Mouse (Mus musculus): ENCODE results near the gene Zbtb16. TPM values are rescaled to one million over a fixed set of nuclear protein-coding genes. Genes with fewer than 3 reads are reported as not detected.

Gene Zbtb16
- polyA plus RNA-seq, 1 experiment from 2014 or later = 5.3 TPM

GRCm38 (mm10) chr9:48613221-48613620 is 222.8 kb downstream of the Zbtb16 start:
- no peaks in the 10 kb centered on the region for H3K36me3 ChIP-seq (replicated peaks; ENCODE audit: control insufficient read depth, insufficient read depth)
- H3K4me1 ChIP-seq (replicated peaks; ENCODE audit: control insufficient read depth, insufficient read depth, low read length) = no peaks in the 10 kb centered on the region
- DNase-seq (ENCODE audit: low spot score) (no peak), ATAC-seq (ENCODE audit: low FRiP score) (no peak)
- no peak overlapping the region for H3K27ac ChIP-seq
- WGBS = 90% methylated on average over 4 of the region's 4 CpGs
- H3K4me3 ChIP-seq (replicated peaks; ENCODE audit: low read length) = no peak overlapping the region
- H3K9ac ChIP-seq = no peak overlapping the region
- no peak overlapping the region for H3K4me2 ChIP-seq (replicated peaks)
- H3K27me3 ChIP-seq (ENCODE audit: control insufficient read depth, insufficient read depth, low read length) = no peaks in the 10 kb centered on the region
- no peaks in the 10 kb centered on the region for H3K9me3 ChIP-seq (ENCODE audit: control insufficient read depth, low read length)

- H3K4me2 ChIP-seq (replicated peaks) = no peak overlapping the region
- no peaks in the 10 kb centered on the region for H3K27me3 ChIP-seq (ENCODE audit: control insufficient read depth, insufficient read depth, low read length)
- no peak overlapping the region for H3K9ac ChIP-seq
- ATAC-seq (ENCODE audit: low FRiP score) (no peak), DNase-seq (ENCODE audit: low spot score) (no peak)
- H3K4me1 ChIP-seq (replicated peaks; ENCODE audit: control insufficient read depth, insufficient read depth, low read length) = no peaks in the 10 kb centered on the region
- H3K36me3 ChIP-seq (replicated peaks; ENCODE audit: control insufficient read depth, insufficient read depth) = no peaks in the 10 kb centered on the region
- 92% methylated on average over 5 of the region's 5 CpGs for WGBS
- H3K4me3 ChIP-seq (replicated peaks; ENCODE audit: low read length) = no peak overlapping the region
- H3K27ac ChIP-seq = no peak overlapping the region
- no peaks in the 10 kb centered on the region for H3K9me3 ChIP-seq (ENCODE audit: control insufficient read depth, low read length)
These were observed 223.5 kb downstream of the Zbtb16 start for GRCm38 (mm10) chr9:48612542-48612941.

- ATAC-seq (ENCODE audit: low FRiP score) (no peak), DNase-seq (ENCODE audit: low spot score) (no peak)
- H3K9me3 ChIP-seq (ENCODE audit: control insufficient read depth, low read length) = no peaks in the 10 kb centered on the region
- no peaks in the 10 kb centered on the region for H3K4me1 ChIP-seq (replicated peaks; ENCODE audit: control insufficient read depth, insufficient read depth, low read length)
- H3K4me3 ChIP-seq (replicated peaks; ENCODE audit: low read length) = no peak overlapping the region
- no peaks in the 10 kb centered on the region for H3K36me3 ChIP-seq (replicated peaks; ENCODE audit: control insufficient read depth, insufficient read depth)
- WGBS = 46% methylated on average over 1 of the region's 1 CpGs
- no peak overlapping the region for H3K27ac ChIP-seq
- H3K4me2 ChIP-seq (replicated peaks) = no peak overlapping the region
- no peak overlapping the region for H3K9ac ChIP-seq
- no peaks in the 10 kb centered on the region for H3K27me3 ChIP-seq (ENCODE audit: control insufficient read depth, insufficient read depth, low read length)
These were observed 225.0 kb downstream of the Zbtb16 start for GRCm38 (mm10) chr9:48611032-48611431.

- DNase-seq (ENCODE audit: low spot score) = no peak
These were observed 226.3 kb downstream of the Zbtb16 start for GRCm38 (mm10) chr9:48609734-48610133.

GRCm38 (mm10) chr9:48607417-48607816 is 228.6 kb downstream of the Zbtb16 start:
- no peak for DNase-seq (ENCODE audit: low spot score)

More at GRCm38 (mm10) chr9:48609734-48610133, 226.3 kb downstream of the Zbtb16 start:
- ATAC-seq (ENCODE audit: low FRiP score) = no peak
- Histone ChIP-seq H3K27ac (no peak overlapping the region), H3K4me2 (replicated peaks) (no peak overlapping the region), H3K4me1 (replicated peaks; ENCODE audit: control insufficient read depth, insufficient read depth, low read length) (no peaks in the 10 kb centered on the region), H3K36me3 (replicated peaks; ENCODE audit: control insufficient read depth, insufficient read depth) (no peaks in the 10 kb centered on the region), H3K4me3 (replicated peaks; ENCODE audit: low read length) (no peak overlapping the region), H3K27me3 (ENCODE audit: control insufficient read depth, insufficient read depth, low read length) (no peaks in the 10 kb centered on the region), H3K9me3 (ENCODE audit: control insufficient read depth, low read length) (no peaks in the 10 kb centered on the region), H3K9ac (no peak overlapping the region)
- WGBS = 73% methylated on average over 4 of the region's 4 CpGs

GRCm38 (mm10) chr9:48606171-48606570 is 229.9 kb downstream of the Zbtb16 start:
- no peak for ATAC-seq (ENCODE audit: low FRiP score)

More at GRCm38 (mm10) chr9:48607417-48607816, 228.6 kb downstream of the Zbtb16 start:
- no peak for ATAC-seq (ENCODE audit: low FRiP score)
- Histone ChIP-seq H3K36me3 (replicated peaks; ENCODE audit: control insufficient read depth, insufficient read depth) (no peaks in the 10 kb centered on the region), H3K9me3 (ENCODE audit: control insufficient read depth, low read length) (no peaks in the 10 kb centered on the region), H3K27me3 (ENCODE audit: control insufficient read depth, insufficient read depth, low read length) (no peaks in the 10 kb centered on the region), H3K4me3 (replicated peaks; ENCODE audit: low read length) (no peak overlapping the region), H3K4me2 (replicated peaks) (no peak overlapping the region), H3K4me1 (replicated peaks; ENCODE audit: control insufficient read depth, insufficient read depth, low read length) (no peaks in the 10 kb centered on the region), H3K9ac (no peak overlapping the region), H3K27ac (no peak overlapping the region)
- WGBS = 33% methylated on average over 7 of the region's 7 CpGs

GRCm38 (mm10) chr9:48605697-48606096 is 230.3 kb downstream of the Zbtb16 start:
- Histone ChIP-seq H3K9ac (no peak overlapping the region), H3K9me3 (ENCODE audit: control insufficient read depth, low read length) (no peaks in the 10 kb centered on the region), H3K27me3 (ENCODE audit: control insufficient read depth, insufficient read depth, low read length) (no peaks in the 10 kb centered on the region), H3K27ac (no peak overlapping the region), H3K4me1 (replicated peaks; ENCODE audit: control insufficient read depth, insufficient read depth, low read length) (no peaks in the 10 kb centered on the region), H3K4me2 (replicated peaks) (no peak overlapping the region), H3K4me3 (replicated peaks; ENCODE audit: low read length) (no peak overlapping the region), H3K36me3 (replicated peaks; ENCODE audit: control insufficient read depth, insufficient read depth) (no peaks in the 10 kb centered on the region)
- WGBS = 98% methylated on average over 5 of the region's 5 CpGs
- DNase-seq (ENCODE audit: low spot score) = no peak
- no peak for ATAC-seq (ENCODE audit: low FRiP score)

More at GRCm38 (mm10) chr9:48606171-48606570, 229.9 kb downstream of the Zbtb16 start:
- Histone ChIP-seq H3K9ac (no peak overlapping the region), H3K4me1 (replicated peaks; ENCODE audit: control insufficient read depth, insufficient read depth, low read length) (no peaks in the 10 kb centered on the region), H3K9me3 (ENCODE audit: control insufficient read depth, low read length) (no peaks in the 10 kb centered on the region), H3K27ac (no peak overlapping the region), H3K4me3 (replicated peaks; ENCODE audit: low read length) (no peak overlapping the region), H3K27me3 (ENCODE audit: control insufficient read depth, insufficient read depth, low read length) (no peaks in the 10 kb centered on the region), H3K4me2 (replicated peaks) (no peak overlapping the region), H3K36me3 (replicated peaks; ENCODE audit: control insufficient read depth, insufficient read depth) (no peaks in the 10 kb centered on the region)
- 96% methylated on average over 7 of the region's 7 CpGs for WGBS
- no peak for DNase-seq (ENCODE audit: low spot score)

GRCm38 (mm10) chr9:48604939-48605598 is 231.0 kb downstream of the Zbtb16 start, which contains the start of gene Nnmt:
Gene Nnmt, minus strand, starts transcription at chr9:48605153.
- DNase-seq (ENCODE audit: low spot score) = no peak
- 62% methylated on average over 8 of the region's 8 CpGs for WGBS

More at GRCm38 (mm10) chr9:48604939-48605598, 231.0 kb downstream of the Zbtb16 start, which contains the start of gene Nnmt:
- no peaks in the 10 kb centered on the region for H3K27me3 ChIP-seq (ENCODE audit: control insufficient read depth, insufficient read depth, low read length)
- H3K4me2 ChIP-seq (replicated peaks) = no peak within 1 kb of the TSS
- no peaks in the 10 kb centered on the region for H3K9me3 ChIP-seq (ENCODE audit: control insufficient read depth, low read length)
- no peaks in the 10 kb centered on the region for H3K4me1 ChIP-seq (replicated peaks; ENCODE audit: control insufficient read depth, insufficient read depth, low read length)
- no peaks in the 10 kb centered on the region for H3K36me3 ChIP-seq (replicated peaks; ENCODE audit: control insufficient read depth, insufficient read depth)
- H3K27ac ChIP-seq = no peak within 1 kb of the TSS
- no peak within 1 kb of the TSS for H3K9ac ChIP-seq
- no peak for ATAC-seq (ENCODE audit: low FRiP score)
- H3K4me3 ChIP-seq (replicated peaks; ENCODE audit: low read length) = no peak within 1 kb of the TSS
